Mouse (Mus musculus) testis, adult 2 months (tissue): ENCODE data around the gene Osgin1. TPM values are rescaled to one million over a fixed set of nuclear protein-coding genes. Genes with fewer than 3 reads are reported as not detected.

ENCODE experiments used
- H3K27ac ChIP-seq: fragments of 200-500 bp; 2 replicates; pipeline ENCODE4 v1.5.1; 2012; ENCODE audit warnings: low read depth, low read length; ENCODE audit not compliant: control insufficient read depth, insufficient read depth
- H3K27me3 ChIP-seq: fragments of 200-500 bp; 2 replicates; pipeline ENCODE4 v1.6.1; 2012; ENCODE audit warnings: mild to moderate bottlenecking, low read length, moderate library complexity; ENCODE audit not compliant: control insufficient read depth, insufficient read depth
- H3K36me3 ChIP-seq: fragments of 200-500 bp; 2 replicates; pipeline ENCODE4 v1.6.1; 2012; ENCODE audit warnings: mild to moderate bottlenecking, low read length; ENCODE audit not compliant: control insufficient read depth, insufficient read depth
- H3K4me1 ChIP-seq: fragments of 200-500 bp; 2 replicates; pipeline ENCODE4 v1.6.1; 2012; ENCODE audit warnings: low read length; ENCODE audit not compliant: control insufficient read depth, insufficient read depth
- H3K4me3 ChIP-seq: fragments of 200-500 bp; 2 replicates; pipeline ENCODE4 v1.5.1; 2012; ENCODE audit warnings: low read depth, mild to moderate bottlenecking, low read length, moderate library complexity, mixed read lengths; ENCODE audit not compliant: control insufficient read depth
- CTCF ChIP-seq: fragments of 200-500 bp; IDR thresholded peaks from 2 replicates; pipeline ENCODE4 v1.5.1; 2012; ENCODE audit warnings: low read depth, mild to moderate bottlenecking, inconsistent platforms, low read length, moderate library complexity; ENCODE audit not compliant: control insufficient read depth, insufficient read depth, insufficient replicate concordance
- POLR2A ChIP-seq: fragments of 200-500 bp; IDR thresholded peaks from 2 replicates; pipeline ENCODE4 v1.6.1; 2012; ENCODE audit warnings: low read depth, mild to moderate bottlenecking, inconsistent platforms, low read length, moderate library complexity; ENCODE audit not compliant: control insufficient read depth
- polyA plus RNA-seq: library from polyadenylated mRNA; depleted of rRNA; stranded (reverse); fragments of >200 nt; gene quantifications from 2 replicates; pipeline ENCODE4 v1.2.3, GENCODE M21; 2012

Osgin1 gene
- polyA plus RNA-seq, 1 experiment = 440 TPM

DNA sequence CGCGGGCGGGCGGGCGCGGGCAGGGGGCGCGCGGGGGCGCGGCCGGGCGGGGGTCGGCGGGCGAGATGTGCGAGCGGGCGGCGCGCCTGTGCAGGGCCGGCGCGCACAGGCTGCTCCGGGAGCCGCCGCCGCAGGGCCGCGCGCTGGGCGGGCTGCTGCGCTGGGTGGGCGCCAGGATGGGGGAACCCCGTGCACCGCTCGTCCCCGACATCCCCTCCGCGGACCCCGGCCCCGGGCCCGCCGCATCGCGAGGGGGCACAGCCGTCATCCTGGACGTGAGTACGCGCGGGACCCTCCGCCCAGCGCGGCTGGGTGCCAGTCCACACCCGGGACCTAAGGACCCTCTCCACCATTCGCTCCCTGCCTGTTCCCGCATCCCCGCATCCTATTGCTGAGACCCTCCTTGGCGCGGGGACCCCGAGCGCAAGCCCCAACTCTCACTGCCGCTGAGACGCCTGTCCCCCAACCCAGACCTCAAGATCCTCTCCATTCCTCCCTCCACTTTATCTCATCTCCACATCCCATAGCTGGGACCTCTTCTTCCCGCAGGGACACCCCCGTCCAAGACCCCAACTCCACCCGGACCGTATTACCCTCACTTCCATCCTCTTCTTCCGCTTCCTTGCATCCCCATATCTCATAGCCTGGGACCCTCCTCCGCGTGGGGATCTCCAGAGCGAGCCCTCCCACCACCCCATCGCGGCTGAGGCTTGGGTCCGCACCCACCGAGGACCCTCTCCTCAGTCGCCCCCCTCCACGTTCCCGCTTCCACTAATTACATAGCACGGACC, 13.3 kb downstream of the Osgin1 start:
- H3K36me3 ChIP-seq = no peaks in the 10 kb centered on the region
- no peaks in the 10 kb centered on the region for H3K27me3 ChIP-seq
- H3K4me3 ChIP-seq = peak overlapping the region; percentile 19
- no peak overlapping the region for H3K27ac ChIP-seq
- TF ChIP-seq CTCF (no peak), POLR2A (no peak)
- H3K4me1 ChIP-seq = peaks cover 7% of the 10 kb centered on the region

DNA sequence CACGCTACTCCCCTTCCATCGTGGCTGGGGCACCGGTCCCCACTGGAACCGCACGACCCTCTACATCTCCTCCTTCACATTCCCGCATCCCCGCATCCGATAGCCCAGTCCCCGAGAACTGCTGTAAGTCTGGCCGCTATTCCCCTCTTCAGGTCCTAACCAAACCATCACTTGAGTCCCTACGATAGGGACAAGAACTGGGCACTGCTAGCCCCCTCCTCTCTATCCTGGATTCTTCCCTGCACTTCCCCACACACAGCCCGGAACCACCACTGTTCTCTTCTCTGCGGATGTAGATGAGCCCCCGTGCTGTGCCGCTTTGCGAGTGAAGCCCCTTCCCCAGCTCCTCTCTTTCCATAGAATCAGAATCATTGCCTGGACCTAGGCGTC, 13.9 kb downstream of the Osgin1 start:
- Histone ChIP-seq H3K4me3 (no peak overlapping the region), H3K27me3 (no peaks in the 10 kb centered on the region), H3K36me3 (no peaks in the 10 kb centered on the region), H3K27ac (no peak overlapping the region), H3K4me1 (peaks cover 7% of the 10 kb centered on the region)
- TF ChIP-seq CTCF (no peak), POLR2A (no peak)

DNA sequence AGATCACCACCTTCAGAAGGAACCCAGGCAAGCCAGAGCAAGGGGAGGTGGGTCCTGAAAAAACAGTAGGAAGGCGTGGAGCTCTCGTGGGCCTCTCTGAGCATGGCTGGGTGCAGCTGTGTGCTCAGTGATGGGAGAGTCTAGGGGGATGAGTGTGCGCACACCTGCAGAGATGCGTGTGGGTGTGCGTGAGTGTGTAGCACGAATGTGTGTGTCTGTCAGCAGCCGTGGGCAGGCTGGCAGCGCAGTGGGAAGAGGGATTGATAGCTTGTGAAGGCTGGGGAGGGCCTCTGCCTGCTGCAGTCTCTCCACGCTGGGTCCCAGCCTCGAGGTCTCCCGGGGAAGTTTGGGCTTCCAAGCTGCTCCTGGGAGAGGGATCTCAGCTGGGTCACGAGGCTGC, 15.7 kb downstream of the Osgin1 start:
- no peak overlapping the region for H3K27ac ChIP-seq
- no peaks in the 10 kb centered on the region for H3K36me3 ChIP-seq
- peaks cover 10% of the 10 kb centered on the region for H3K4me1 ChIP-seq
- no peaks in the 10 kb centered on the region for H3K27me3 ChIP-seq
- no peak for TF ChIP-seq POLR2A
- TF ChIP-seq CTCF = no peak
- H3K4me3 ChIP-seq = no peak overlapping the region

DNA sequence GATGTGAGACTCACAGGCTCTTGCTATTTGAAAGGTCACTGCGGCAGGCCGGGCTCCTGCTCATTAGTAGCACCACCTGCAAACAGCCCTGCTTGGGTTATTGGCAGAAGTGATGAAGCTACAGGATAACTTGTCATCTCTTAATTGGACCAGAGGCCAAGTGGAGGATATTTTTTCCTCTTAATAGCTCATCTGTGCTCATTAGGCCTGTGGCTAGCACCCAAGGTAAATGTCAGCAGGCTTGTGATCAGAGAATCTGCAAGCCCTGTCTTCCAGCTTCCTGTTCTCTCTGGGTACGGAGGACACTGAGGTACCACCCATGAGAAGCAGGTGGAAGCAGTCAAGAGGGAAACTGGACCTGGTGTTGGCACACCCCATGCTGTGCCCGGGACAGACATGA, 17.2 kb downstream of the Osgin1 start:
- no peak overlapping the region for H3K4me3 ChIP-seq

DNA sequence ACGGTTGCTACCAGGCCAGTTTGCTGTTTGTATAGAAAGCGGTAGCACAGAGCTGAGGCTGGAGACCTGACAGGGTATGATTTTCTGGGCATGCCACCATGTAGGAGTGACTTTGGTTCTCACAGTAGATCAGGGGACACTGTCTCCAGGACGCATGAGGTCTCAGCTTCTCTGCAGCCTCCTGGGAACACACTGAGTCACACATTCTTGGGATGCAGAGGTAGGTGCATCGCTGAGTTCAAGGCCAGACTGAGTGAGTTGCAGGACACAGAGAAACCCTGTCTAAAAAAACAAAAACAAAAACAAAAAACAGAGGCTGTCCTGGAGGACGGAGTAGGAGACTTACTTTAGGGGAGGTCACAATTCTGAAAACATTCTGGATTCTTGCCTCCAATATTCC, 19.0 kb downstream of the Osgin1 start:
- TF ChIP-seq POLR2A (no peak), CTCF (no peak)
- Histone ChIP-seq H3K27me3 (no peaks in the 10 kb centered on the region), H3K4me3 (no peak overlapping the region), H3K36me3 (no peaks in the 10 kb centered on the region), H3K4me1 (peaks cover 2% of the 10 kb centered on the region; the same call in 1 of the 2 replicates), H3K27ac (no peak overlapping the region)

More for the DNA sequence above, 17.2 kb downstream of the Osgin1 start:
- Histone ChIP-seq H3K4me1 (peaks cover 10% of the 10 kb centered on the region), H3K36me3 (no peaks in the 10 kb centered on the region), H3K27me3 (no peaks in the 10 kb centered on the region), H3K27ac (no peak overlapping the region)
- TF ChIP-seq POLR2A = no peak
- TF ChIP-seq CTCF = no peak

DNA sequence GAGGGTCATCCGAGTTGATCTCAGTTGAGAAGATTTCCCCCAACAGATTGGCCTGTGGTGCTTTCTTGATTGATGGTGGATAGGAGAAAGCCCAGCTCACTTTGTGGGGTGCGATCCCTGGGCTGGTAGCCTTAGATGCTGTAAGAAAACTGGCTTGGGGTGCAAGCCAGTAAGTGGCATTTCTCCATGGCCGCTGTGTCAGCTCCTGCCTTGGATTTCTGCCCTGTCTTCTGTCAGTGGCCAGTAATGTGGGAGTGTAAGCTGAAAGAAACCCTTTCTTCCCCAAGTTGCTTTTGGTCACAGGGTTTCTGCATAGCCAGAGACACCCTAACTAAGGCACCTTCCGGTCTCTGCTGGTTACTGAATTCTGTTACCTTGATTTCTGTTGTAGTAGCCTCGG, 22.1 kb downstream of the Osgin1 start:
- no peak overlapping the region for H3K27ac ChIP-seq

DNA sequence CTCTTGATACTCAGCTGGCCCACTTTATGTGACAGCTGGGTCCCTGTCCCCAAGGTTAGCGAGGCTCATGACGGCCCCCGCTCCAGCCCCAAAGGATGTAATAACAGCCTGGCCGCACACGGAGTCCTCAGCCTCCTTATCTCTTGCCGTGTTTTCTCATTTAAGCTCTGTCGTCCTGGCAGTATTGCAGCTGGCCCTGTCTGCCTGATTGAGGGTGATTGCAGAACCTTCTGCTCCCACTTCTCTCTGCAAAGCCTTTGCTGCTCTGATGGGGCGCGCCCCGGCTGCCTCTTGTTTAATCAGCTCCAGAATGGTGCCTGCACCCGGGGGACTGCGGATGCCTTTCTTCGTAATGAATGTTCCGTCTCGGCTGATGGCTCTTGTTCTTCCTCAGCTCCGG, 25.8 kb downstream of the Osgin1 start:
- Histone ChIP-seq H3K4me1 (peaks cover 3% of the 10 kb centered on the region; the same call in 1 of the 2 replicates), H3K27me3 (no peaks in the 10 kb centered on the region), H3K36me3 (no peaks in the 10 kb centered on the region), H3K4me3 (no peak overlapping the region), H3K27ac (no peak overlapping the region)
- TF ChIP-seq POLR2A (no peak), CTCF (no peak)

More for the DNA sequence above, 22.1 kb downstream of the Osgin1 start:
- Histone ChIP-seq H3K4me3 (no peak overlapping the region), H3K27me3 (no peaks in the 10 kb centered on the region), H3K36me3 (no peaks in the 10 kb centered on the region), H3K4me1 (peaks cover 2% of the 10 kb centered on the region; the same call in 1 of the 2 replicates)
- TF ChIP-seq CTCF = no peak
